Mouse (Mus musculus): ENCODE results near the gene Ppif.

The Ppif gene

GRCm38 (mm10) chr14:25695059-25695458 is 1.1 kb downstream of the Ppif start:
- no peak for DNase-seq (ENCODE audit: low spot score)

GRCm38 (mm10) chr14:25696356-25696755 is 2.4 kb downstream of the Ppif start:
- DNase-seq (ENCODE audit: low spot score) = no peak

GRCm38 (mm10) chr14:25701986-25702385 is 8.0 kb downstream of the Ppif start:
- no peak for DNase-seq (ENCODE audit: low spot score)

- peak; percentile 66 for DNase-seq (ENCODE audit: low spot score)
Measured at GRCm38 (mm10) chr14:25707691-25708181, 13.8 kb downstream of the Ppif start.

- peak; percentile 73 for DNase-seq (ENCODE audit: low spot score)
Measured at GRCm38 (mm10) chr14:25708451-25708850, 14.5 kb downstream of the Ppif start.

- DNase-seq (ENCODE audit: low spot score) = no peak
Measured at GRCm38 (mm10) chr14:25708917-25709316, 15.0 kb downstream of the Ppif start.

GRCm38 (mm10) chr14:25710073-25710472 is 16.1 kb downstream of the Ppif start:
- peak; percentile 42 for DNase-seq (ENCODE audit: low spot score)

- DNase-seq (ENCODE audit: low spot score) = no peak
Measured at GRCm38 (mm10) chr14:25710681-25711080, 16.7 kb downstream of the Ppif start.

- peak; percentile 63 for DNase-seq (ENCODE audit: low spot score)
Measured at GRCm38 (mm10) chr14:25711177-25711576, 17.2 kb downstream of the Ppif start.

GRCm38 (mm10) chr14:25711602-25712001 is 17.6 kb downstream of the Ppif start:
- no peak for DNase-seq (ENCODE audit: low spot score)

- DNase-seq (ENCODE audit: low spot score) = no peak
Measured at GRCm38 (mm10) chr14:25713443-25713842, 19.5 kb downstream of the Ppif start.

GRCm38 (mm10) chr14:25716528-25716927 is 22.6 kb downstream of the Ppif start:
- no peak for DNase-seq (ENCODE audit: low spot score)

GRCm38 (mm10) chr14:25717718-25718117 is 23.8 kb downstream of the Ppif start:
- DNase-seq (ENCODE audit: low spot score) = no peak

GRCm38 (mm10) chr14:25718471-25718870 is 24.5 kb downstream of the Ppif start:
- DNase-seq (ENCODE audit: low spot score) = no peak

- no peak for DNase-seq (ENCODE audit: low spot score)
Measured at GRCm38 (mm10) chr14:25719371-25719770, 25.4 kb downstream of the Ppif start.

GRCm38 (mm10) chr14:25720962-25721707 is 27.2 kb downstream of the Ppif start:
- no peak for DNase-seq (ENCODE audit: low spot score)

GRCm38 (mm10) chr14:25725032-25725497 is 31.1 kb downstream of the Ppif start:
- DNase-seq (ENCODE audit: low spot score) = peak; percentile 80

GRCm38 (mm10) chr14:25725690-25726089 is 31.7 kb downstream of the Ppif start:
- DNase-seq (ENCODE audit: low spot score) = peak; percentile 80

- no peak for DNase-seq (ENCODE audit: low spot score)
Measured at GRCm38 (mm10) chr14:25726226-25727148, 32.5 kb downstream of the Ppif start.

GRCm38 (mm10) chr14:25727149-25727510 is 33.2 kb downstream of the Ppif start:
- DNase-seq (ENCODE audit: low spot score) = no peak

- peak; percentile 71 for DNase-seq (ENCODE audit: low spot score)
Measured at GRCm38 (mm10) chr14:25734736-25735716, 41.1 kb downstream of the Ppif start.

- peak; percentile 57 for DNase-seq (ENCODE audit: low spot score)
Measured at GRCm38 (mm10) chr14:25736140-25736539, 42.2 kb downstream of the Ppif start.

All from adipocyte (in vitro differentiated cells).